Mouse (Mus musculus): ENCODE results near the gene Plcb4. TPM values are rescaled to one million over a fixed set of nuclear protein-coding genes. Genes with fewer than 3 reads are reported as not detected.

Gene Plcb4
- polyA plus RNA-seq, 1 experiment = 3.7 TPM

GRCm38 (mm10) chr2:136003836-136004235 lies 345.0 kb downstream of the Plcb4 start:
- Histone ChIP-seq H3K36me3 (ENCODE audit: control insufficient read depth, insufficient read depth, low read length) (no peaks in the 10 kb centered on the region), H3K27ac (ENCODE audit: control insufficient read depth, insufficient read depth, low read length) (no peak overlapping the region), H3K4me3 (ENCODE audit: control insufficient read depth, insufficient read depth, low read length) (no peak overlapping the region), H3K27me3 (ENCODE audit: control insufficient read depth, insufficient read depth, low read length) (no peaks in the 10 kb centered on the region), H3K4me1 (replicated peaks; ENCODE audit: control insufficient read depth, insufficient read depth, low read length) (no peaks in the 10 kb centered on the region)
- 95% methylated on average over 1 of the region's 1 CpGs for WGBS
- no peak for DNase-seq
- TF ChIP-seq CTCF (IDR thresholded peaks at IDR 0.05; ENCODE audit: borderline replicate concordance, control insufficient read depth, extremely low read depth, insufficient read depth, low read length, poor library complexity) = no peak
- TF ChIP-seq POLR2A (IDR thresholded peaks at IDR 0.05; ENCODE audit: control insufficient read depth, extremely low read depth, insufficient read depth, low read length, poor library complexity) = no peak

- TF ChIP-seq CTCF (IDR thresholded peaks at IDR 0.05; ENCODE audit: borderline replicate concordance, control insufficient read depth, extremely low read depth, insufficient read depth, low read length, poor library complexity) = no peak
- no peak for TF ChIP-seq POLR2A (IDR thresholded peaks at IDR 0.05; ENCODE audit: control insufficient read depth, extremely low read depth, insufficient read depth, low read length, poor library complexity)
- Histone ChIP-seq H3K36me3 (ENCODE audit: control insufficient read depth, insufficient read depth, low read length) (no peaks in the 10 kb centered on the region), H3K4me1 (replicated peaks; ENCODE audit: control insufficient read depth, insufficient read depth, low read length) (no peaks in the 10 kb centered on the region), H3K4me3 (ENCODE audit: control insufficient read depth, insufficient read depth, low read length) (no peak overlapping the region), H3K27ac (ENCODE audit: control insufficient read depth, insufficient read depth, low read length) (no peak overlapping the region), H3K27me3 (ENCODE audit: control insufficient read depth, insufficient read depth, low read length) (no peaks in the 10 kb centered on the region)
- no peak for DNase-seq
- 89% methylated on average over 5 of the region's 5 CpGs for WGBS
Measured at GRCm38 (mm10) chr2:136006280-136006679, 347.5 kb downstream of the Plcb4 start.

GRCm38 (mm10) chr2:136012759-136013158 lies 353.9 kb downstream of the Plcb4 start:
- DNase-seq = no peak
- no peaks in the 10 kb centered on the region for H3K36me3 ChIP-seq (ENCODE audit: control insufficient read depth, insufficient read depth, low read length)
- TF ChIP-seq CTCF (IDR thresholded peaks at IDR 0.05; ENCODE audit: borderline replicate concordance, control insufficient read depth, extremely low read depth, insufficient read depth, low read length, poor library complexity) (no peak), POLR2A (IDR thresholded peaks at IDR 0.05; ENCODE audit: control insufficient read depth, extremely low read depth, insufficient read depth, low read length, poor library complexity) (no peak)
- no peak overlapping the region for H3K27ac ChIP-seq (ENCODE audit: control insufficient read depth, insufficient read depth, low read length)
- no peaks in the 10 kb centered on the region for H3K4me1 ChIP-seq (replicated peaks; ENCODE audit: control insufficient read depth, insufficient read depth, low read length)
- no peak overlapping the region for H3K4me3 ChIP-seq (ENCODE audit: control insufficient read depth, insufficient read depth, low read length)
- H3K27me3 ChIP-seq (ENCODE audit: control insufficient read depth, insufficient read depth, low read length) = no peaks in the 10 kb centered on the region
- WGBS = 92% methylated on average over 9 of the region's 9 CpGs

- Histone ChIP-seq H3K27me3 (ENCODE audit: control insufficient read depth, insufficient read depth, low read length) (no peaks in the 10 kb centered on the region), H3K4me3 (ENCODE audit: control insufficient read depth, insufficient read depth, low read length) (no peak overlapping the region), H3K4me1 (replicated peaks; ENCODE audit: control insufficient read depth, insufficient read depth, low read length) (no peaks in the 10 kb centered on the region), H3K27ac (ENCODE audit: control insufficient read depth, insufficient read depth, low read length) (no peak overlapping the region), H3K36me3 (ENCODE audit: control insufficient read depth, insufficient read depth, low read length) (no peaks in the 10 kb centered on the region)
- WGBS = 95% methylated on average over 4 of the region's 4 CpGs
- TF ChIP-seq CTCF (IDR thresholded peaks at IDR 0.05; ENCODE audit: borderline replicate concordance, control insufficient read depth, extremely low read depth, insufficient read depth, low read length, poor library complexity) = no peak
- no peak for TF ChIP-seq POLR2A (IDR thresholded peaks at IDR 0.05; ENCODE audit: control insufficient read depth, extremely low read depth, insufficient read depth, low read length, poor library complexity)
- DNase-seq = no peak
Measured at GRCm38 (mm10) chr2:136048464-136048863, 389.7 kb downstream of the Plcb4 start.

GRCm38 (mm10) chr2:136050793-136051615 lies 392.2 kb downstream of the Plcb4 start:
- Histone ChIP-seq H3K27ac (ENCODE audit: control insufficient read depth, insufficient read depth, low read length) (no peak overlapping the region), H3K4me1 (replicated peaks; ENCODE audit: control insufficient read depth, insufficient read depth, low read length) (no peaks in the 10 kb centered on the region), H3K36me3 (ENCODE audit: control insufficient read depth, insufficient read depth, low read length) (no peaks in the 10 kb centered on the region), H3K4me3 (ENCODE audit: control insufficient read depth, insufficient read depth, low read length) (no peak overlapping the region), H3K27me3 (ENCODE audit: control insufficient read depth, insufficient read depth, low read length) (no peaks in the 10 kb centered on the region)
- 29% methylated on average over 27 of the region's 27 CpGs for WGBS
- DNase-seq = no peak
- no peak for TF ChIP-seq CTCF (IDR thresholded peaks at IDR 0.05; ENCODE audit: borderline replicate concordance, control insufficient read depth, extremely low read depth, insufficient read depth, low read length, poor library complexity)
- no peak for TF ChIP-seq POLR2A (IDR thresholded peaks at IDR 0.05; ENCODE audit: control insufficient read depth, extremely low read depth, insufficient read depth, low read length, poor library complexity)

GRCm38 (mm10) chr2:136051688-136052289 lies 393.0 kb downstream of the Plcb4 start, which contains the start of gene Lamp5:
TSS of gene Lamp5 (plus strand) at chr2:136052239.
- H3K27me3 ChIP-seq (ENCODE audit: control insufficient read depth, insufficient read depth, low read length) = no peaks in the 10 kb centered on the region
- H3K4me3 ChIP-seq (ENCODE audit: control insufficient read depth, insufficient read depth, low read length) = no peak within 1 kb of the TSS
- no peak for DNase-seq
- no peaks in the 10 kb centered on the region for H3K36me3 ChIP-seq (ENCODE audit: control insufficient read depth, insufficient read depth, low read length)
- 51% methylated on average over 8 of the region's 8 CpGs for WGBS
- no peaks in the 10 kb centered on the region for H3K4me1 ChIP-seq (replicated peaks; ENCODE audit: control insufficient read depth, insufficient read depth, low read length)
- TF ChIP-seq CTCF (IDR thresholded peaks at IDR 0.05; ENCODE audit: borderline replicate concordance, control insufficient read depth, extremely low read depth, insufficient read depth, low read length, poor library complexity) (no peak), POLR2A (IDR thresholded peaks at IDR 0.05; ENCODE audit: control insufficient read depth, extremely low read depth, insufficient read depth, low read length, poor library complexity) (no peak)
- H3K27ac ChIP-seq (ENCODE audit: control insufficient read depth, insufficient read depth, low read length) = no peak within 1 kb of the TSS

All from thymus, adult 2 months (tissue).